Mouse (Mus musculus) naive thymus-derived CD4-positive, alpha-beta T cell, adult 5 months (primary cell): ENCODE data around the gene Gpr1. TPM values are rescaled to one million over a fixed set of nuclear protein-coding genes. Genes with fewer than 3 reads are reported as not detected.

Experiments
- polyA plus RNA-seq: library from polyadenylated mRNA; unstranded; fragments of 100-300 nt; shearing (Covaris generic); gene quantifications from one replicate; pipeline ENCODE4 v1.2.1, GENCODE M21; 2017

Gene Gpr1
- not detected for polyA plus RNA-seq

DNA sequence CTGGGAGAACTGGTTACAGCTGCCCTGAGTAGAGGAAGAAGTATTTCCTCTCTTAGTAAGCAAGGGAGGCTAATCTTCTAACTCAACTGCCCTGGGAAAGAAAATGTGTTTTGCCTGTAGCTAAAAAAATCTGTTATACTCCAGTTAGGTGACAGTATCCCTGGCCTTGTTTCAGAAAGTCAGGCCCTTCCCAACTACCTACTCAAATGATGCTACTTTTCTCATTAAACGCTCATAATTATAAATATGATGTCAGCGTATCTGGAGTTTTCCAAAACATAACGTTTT is at the start of gene Gpr1:
TSS of gene Gpr1 (minus strand) at position 273 of the 288 bp plus-strand sequence.

DNA sequence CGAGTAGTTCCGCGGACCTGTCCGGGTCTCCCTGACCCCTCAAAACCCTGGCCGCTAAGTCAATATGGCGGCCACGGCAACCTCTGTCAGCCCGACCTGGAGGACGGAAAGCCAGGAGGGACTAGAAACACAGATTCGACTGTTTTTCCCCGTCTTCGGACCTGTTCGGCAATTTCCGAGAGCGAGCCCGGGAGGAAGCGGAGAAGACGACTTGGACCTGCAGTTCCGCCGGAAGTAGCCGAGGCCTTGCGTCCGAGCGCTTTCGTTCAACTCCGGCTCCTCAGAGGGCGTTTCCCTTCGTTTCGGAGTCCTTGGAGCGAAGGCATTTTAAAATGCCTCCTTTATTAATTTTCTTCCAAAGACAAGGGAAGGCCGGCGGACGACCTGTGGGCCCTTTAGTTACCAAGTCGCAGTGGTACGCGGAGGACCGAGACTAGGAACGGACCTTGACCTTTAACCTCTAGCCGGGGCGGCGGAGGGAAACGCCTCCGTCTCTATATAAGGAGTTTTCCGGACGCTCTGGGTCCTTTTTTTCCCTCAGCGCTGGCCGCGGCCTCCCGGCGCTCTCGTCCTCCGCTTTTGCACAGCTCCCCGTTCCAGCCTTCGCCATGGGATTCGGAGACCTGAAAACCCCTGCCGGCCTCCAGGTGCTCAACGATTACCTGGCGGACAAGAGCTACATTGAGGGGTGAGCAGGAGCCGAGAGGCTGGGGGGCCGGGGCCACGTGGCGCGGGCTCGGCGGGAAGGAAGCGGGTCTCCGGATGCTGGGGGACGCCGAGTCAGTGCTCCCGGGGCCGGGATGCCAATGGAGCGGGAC is 37.5 kb downstream of the Gpr1 start, which contains the start of the genes Eef1b2 and Ndufs1:
TSS of gene Eef1b2 (plus strand) at position 222 of the 818 bp plus-strand sequence.
TSS of gene Ndufs1 (minus strand) at position 230 of the 818 bp plus-strand sequence.

Other genes starting within 250 kb of the Gpr1 start
- 26.0 TPM for gene Ino80d, start 99.9 kb downstream of the Gpr1 start, polyA plus RNA-seq
- gene Eef1b2, start 37.7 kb downstream of the Gpr1 start, polyA plus RNA-seq, result 535 TPM
- gene Ndufs1, start 37.7 kb downstream of the Gpr1 start, polyA plus RNA-seq, result 91.9 TPM
- gene Zdbf2, start 58.7 kb upstream of the Gpr1 start, polyA plus RNA-seq, result 0.09 TPM
- gene Adam23, start 231.3 kb upstream of the Gpr1 start, polyA plus RNA-seq, result not detected